Mouse (Mus musculus) T-cell, adult 2 months (primary cell): ENCODE data around the gene Arhgap30.

Experiments
- DNase-seq: peaks from one replicate; pipeline ENCODE4 v3.0.0; 2022; ENCODE audit warnings: low spot score

Gene Arhgap30

GRCm38 (mm10) chr1:171388376-171389102 is at the start of gene Arhgap30:
Gene Arhgap30 (plus strand): TSS chr1:171388954.
- DNase-seq, result peak; percentile 98

- DNase-seq, result no peak
Observed at GRCm38 (mm10) chr1:171342262-171343207, 46.2 kb upstream of the Arhgap30 start.

- no peak for DNase-seq
Observed at GRCm38 (mm10) chr1:171343922-171344677, 44.7 kb upstream of the Arhgap30 start.

GRCm38 (mm10) chr1:171344715-171345114 is 44.0 kb upstream of the Arhgap30 start:
- DNase-seq, result no peak

GRCm38 (mm10) chr1:171345225-171346094 is 43.3 kb upstream of the Arhgap30 start, which contains the start of the genes Nit1 and Pfdn2:
Gene Nit1 (minus strand): TSS chr1:171345646.
Gene Pfdn2 (plus strand): TSS chr1:171345670.
- DNase-seq, result peak; percentile 92

- no peak for DNase-seq
Observed at GRCm38 (mm10) chr1:171346095-171346450, 42.7 kb upstream of the Arhgap30 start.

- DNase-seq, result no peak
Observed at GRCm38 (mm10) chr1:171348665-171349064, 40.1 kb upstream of the Arhgap30 start.

GRCm38 (mm10) chr1:171349210-171349609 is 39.5 kb upstream of the Arhgap30 start:
- no peak for DNase-seq

- peak; percentile 80 for DNase-seq
Observed at GRCm38 (mm10) chr1:171355812-171356340, 32.9 kb upstream of the Arhgap30 start.

GRCm38 (mm10) chr1:171356814-171357213 is 31.9 kb upstream of the Arhgap30 start:
- no peak for DNase-seq

GRCm38 (mm10) chr1:171358421-171358820 is 30.3 kb upstream of the Arhgap30 start:
- DNase-seq, result peak; percentile 66

GRCm38 (mm10) chr1:171360253-171360652 is 28.5 kb upstream of the Arhgap30 start:
- DNase-seq, result no peak

- peak; percentile 94 for DNase-seq
Observed at GRCm38 (mm10) chr1:171360656-171361055, 28.1 kb upstream of the Arhgap30 start, which contains the start of gene Klhdc9. Gene Klhdc9 (minus strand): TSS chr1:171360798.

GRCm38 (mm10) chr1:171361106-171362103 is 27.3 kb upstream of the Arhgap30 start:
- DNase-seq, result peak; percentile 76

- DNase-seq, result no peak
Observed at GRCm38 (mm10) chr1:171365934-171366333, 22.8 kb upstream of the Arhgap30 start.

- no peak for DNase-seq
Observed at GRCm38 (mm10) chr1:171369845-171370556, 18.8 kb upstream of the Arhgap30 start, which contains the start of gene Nectin4. Gene Nectin4 (plus strand): TSS chr1:171370099.

- DNase-seq, result no peak
Observed at GRCm38 (mm10) chr1:171372880-171373279, 15.9 kb upstream of the Arhgap30 start.

- DNase-seq, result no peak
Observed at GRCm38 (mm10) chr1:171373946-171374345, 14.8 kb upstream of the Arhgap30 start.

- DNase-seq, result no peak
Observed at GRCm38 (mm10) chr1:171375646-171376097, 13.1 kb upstream of the Arhgap30 start.
